ENCODE assay signal across 20 mouse cellular contexts in the genomic region with DNA sequence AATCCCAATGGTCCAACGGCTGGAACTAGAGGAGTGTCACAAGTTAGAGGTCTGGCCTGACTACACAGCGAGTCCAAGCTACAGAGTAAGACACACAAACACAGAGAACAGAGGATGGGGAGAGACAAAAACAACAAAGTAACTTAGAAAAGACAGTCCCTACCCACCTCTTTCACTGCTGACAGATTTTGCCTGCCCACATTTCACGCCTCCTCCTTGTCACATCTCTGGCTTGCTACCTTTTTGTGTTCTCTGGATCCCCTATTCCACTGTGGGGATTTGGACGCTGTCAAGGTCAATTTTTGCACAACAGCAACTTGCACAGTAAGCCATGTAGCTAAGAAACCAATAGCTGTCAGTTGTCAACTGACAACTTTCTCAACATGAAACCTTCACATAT.
DNase-seq lines count a peak whose midpoint lies in the region; ATAC-seq and TF ChIP-seq lines count a peak whose summit lies in the region.
"Had no signal": no experiment of that assay in that cellular context is flagged by ENCODE, and none has a peak within 500 bp of the region (broad histone marks: within the 10 kb centered on the region; RNA-seq: fewer than 3 reads in every experiment).

No protein-coding gene starts in this region.

- no peaks in the 10 kb centered on the region for H3K27me3 ChIP-seq in heart, embryonic 15.5 days
- no peaks in the 10 kb centered on the region for H3K27me3 ChIP-seq in midbrain, embryonic 11.5 days (ENCODE audit: control insufficient read depth, insufficient read depth, low read length)
- H3K27me3 ChIP-seq in midbrain, postnatal 0 days (ENCODE audit: insufficient read depth, low read length), result no peaks in the 10 kb centered on the region
- H3K27me3 ChIP-seq: embryonic facial prominence, embryonic 12.5 days; forebrain, embryonic 15.5 days; hindbrain, embryonic 13.5 days had no signal

- WGBS in heart, embryonic 15.5 days, result 67% methylated on average over 4 of the region's 4 CpGs
- 70% methylated on average over 4 of the region's 4 CpGs for WGBS in midbrain, embryonic 11.5 days
- 46% methylated on average over 4 of the region's 4 CpGs for WGBS in midbrain, postnatal 0 days

- H3K27ac ChIP-seq in heart, embryonic 15.5 days, result 0 out of 2 replicates have a peak overlapping the region, but pooled peaks have one; percentile 20
- H3K27ac ChIP-seq in midbrain, embryonic 11.5 days (ENCODE audit: low read depth, low read length), result no peak overlapping the region
- no peak overlapping the region for H3K27ac ChIP-seq in midbrain, postnatal 0 days (ENCODE audit: low read depth, low read length)
- H3K27ac ChIP-seq: embryonic facial prominence, embryonic 12.5 days; forebrain, embryonic 15.5 days; hindbrain, embryonic 13.5 days; hindbrain, postnatal 0 days had no signal

- peak; percentile 9 for DNase-seq in adrenal gland, postnatal 10 days
- no peak for DNase-seq in adrenal gland, adult 18-20 months (ENCODE audit: low spot score in 2 of 2)
- DNase-seq in heart, postnatal 36 days, result no peak
- DNase-seq in midbrain, embryonic 11.5 days (ENCODE audit: low spot score, missing footprints), result peak; percentile 8
- DNase-seq in midbrain, postnatal 0 days (ENCODE audit: low spot score), result no peak
- DNase-seq: adrenal gland, postnatal 25 days; B cell, adult 2 months; cerebellum, adult 11-12 months; cerebellum, adult 9-10 months; cerebellum, postnatal 25 days; gastrocnemius, postnatal 14 days; kidney, adult 11 months; kidney, adult 9 months had no signal

- H3K4me1 ChIP-seq in heart, embryonic 15.5 days (replicated peaks), result peaks cover 2% of the 10 kb centered on the region; the same call in 1 of the 2 replicates
- H3K4me1 ChIP-seq in midbrain, embryonic 11.5 days (ENCODE audit: control insufficient read depth, insufficient read depth, low read length), result no peaks in the 10 kb centered on the region
- H3K4me1 ChIP-seq in midbrain, postnatal 0 days (ENCODE audit: insufficient read depth, low read length), result no peaks in the 10 kb centered on the region
- H3K4me1 ChIP-seq: embryonic facial prominence, embryonic 12.5 days; forebrain, embryonic 15.5 days; hindbrain, embryonic 13.5 days had no signal

- no peak overlapping the region for H3K4me2 ChIP-seq in heart, embryonic 15.5 days
- H3K4me2 ChIP-seq in midbrain, embryonic 11.5 days, result no peak overlapping the region
- H3K4me2 ChIP-seq in midbrain, postnatal 0 days (ENCODE audit: low read depth, low read length, poor library complexity, severe bottlenecking), result no peak overlapping the region
- H3K4me2 ChIP-seq: embryonic facial prominence, embryonic 12.5 days; forebrain, embryonic 15.5 days; heart, embryonic 11.5 days; hindbrain, embryonic 13.5 days had no signal

- no peaks in the 10 kb centered on the region for H3K9me3 ChIP-seq in heart, embryonic 15.5 days (replicated peaks)
- H3K9me3 ChIP-seq in midbrain, embryonic 11.5 days (ENCODE audit: control insufficient read depth, low read length), result no peaks in the 10 kb centered on the region
- no peaks in the 10 kb centered on the region for H3K9me3 ChIP-seq in midbrain, postnatal 0 days (ENCODE audit: low read length)
- H3K9me3 ChIP-seq: embryonic facial prominence, embryonic 12.5 days; forebrain, embryonic 15.5 days; hindbrain, embryonic 13.5 days had no signal

- TF ChIP-seq CTCF in midbrain, postnatal 0 days (IDR thresholded peaks at IDR 0.05), result no peak

- no peak for ATAC-seq in heart, embryonic 15.5 days (replicated peaks; ENCODE audit: insufficient number of reproducible peaks, insufficient read depth, low FRiP score, low read depth)
- no peak for ATAC-seq in midbrain, embryonic 11.5 days (ENCODE audit: low FRiP score)
- no peak for ATAC-seq in midbrain, postnatal 0 days (ENCODE audit: low FRiP score)
- no peak for ATAC-seq in CD4-positive, CD25-positive, alpha-beta regulatory T cell, adult 4 months
- ATAC-seq: hindbrain, postnatal 0 days had no signal

- no peaks in the 10 kb centered on the region for H3K36me3 ChIP-seq in heart, embryonic 15.5 days
- H3K36me3 ChIP-seq in midbrain, embryonic 11.5 days (ENCODE audit: control insufficient read depth, insufficient read depth, low read length), result no peaks in the 10 kb centered on the region
- H3K36me3 ChIP-seq in midbrain, postnatal 0 days (ENCODE audit: insufficient read depth, low read length), result no peaks in the 10 kb centered on the region
- H3K36me3 ChIP-seq: embryonic facial prominence, embryonic 12.5 days; forebrain, embryonic 15.5 days; hindbrain, embryonic 13.5 days had no signal

- no peak overlapping the region for H3K9ac ChIP-seq in heart, embryonic 15.5 days
- H3K9ac ChIP-seq in midbrain, embryonic 11.5 days (ENCODE audit: low read length), result no peak overlapping the region
- H3K9ac ChIP-seq in midbrain, postnatal 0 days (replicated peaks; ENCODE audit: low read length, poor library complexity, severe bottlenecking), result no peak overlapping the region
- H3K9ac ChIP-seq: embryonic facial prominence, embryonic 12.5 days; forebrain, embryonic 15.5 days; hindbrain, embryonic 13.5 days had no signal

- intact Hi-C loops in heart, postnatal 36 days (cut with DNase I), result no loop called here

- no peak overlapping the region for H3K4me3 ChIP-seq in heart, embryonic 15.5 days
- no peak overlapping the region for H3K4me3 ChIP-seq in midbrain, embryonic 11.5 days (ENCODE audit: low read depth, low read length)
- H3K4me3 ChIP-seq in midbrain, postnatal 0 days (ENCODE audit: low read depth, low read length), result no peak overlapping the region
- H3K4me3 ChIP-seq: embryonic facial prominence, embryonic 12.5 days; forebrain, embryonic 15.5 days; hindbrain, embryonic 13.5 days had no signal

Comparison
In these comparisons a context has a peak if more than half of its experiments do, and no peak if none do; other contexts are left out.
1. DNase-seq: peak in adrenal gland, postnatal 10 days (single experiment) and midbrain, embryonic 11.5 days (single experiment); none in adrenal gland, adult 18-20 months (0 of 2), heart, postnatal 36 days (0 of 2) and midbrain, postnatal 0 days (single experiment).